Mouse (Mus musculus) monocyte, adult 5-6 weeks (primary cell): Measurements from ENCODE around the gene Ajm1. TPM values are rescaled to one million over a fixed set of nuclear protein-coding genes. Genes with fewer than 3 reads are reported as not detected.

Experiments used
- ATAC-seq: fragments of 153-309, 156-312 bp; replicated peaks from 2 replicates; pipeline ENCODE4 v1.8.0; 2017; ENCODE audit warnings: mild to moderate bottlenecking; ENCODE audit not compliant: low TSS enrichment, insufficient number of reproducible peaks, severe bottlenecking, poor library complexity, low FRiP score
- total RNA-seq: library from RNA; stranded (forward); fragments of 200-1000, 200-491, 200-594 nt; gene quantifications from 3 replicates; pipeline ENCODE4 v1.2.3, GENCODE M21; 2017

Ajm1 gene
- 0.10 TPM in 1 of 3 replicates, not detected in the others for total RNA-seq

- peak; percentile 73 for ATAC-seq
Observed at GRCm38 (mm10) chr2:25581294-25581864, at the start of gene Ajm1. TSS of gene Ajm1 (minus strand) at chr2:25581757.

GRCm38 (mm10) chr2:25628738-25629137, 47.2 kb upstream of the Ajm1 start:
- ATAC-seq = no peak

- ATAC-seq = no peak
Observed at GRCm38 (mm10) chr2:25627811-25628210, 46.3 kb upstream of the Ajm1 start, which contains the start of gene Fcna. TSS of gene Fcna (minus strand) at chr2:25628030.

- no peak for ATAC-seq
Observed at GRCm38 (mm10) chr2:25625986-25626385, 44.4 kb upstream of the Ajm1 start.

DNA sequence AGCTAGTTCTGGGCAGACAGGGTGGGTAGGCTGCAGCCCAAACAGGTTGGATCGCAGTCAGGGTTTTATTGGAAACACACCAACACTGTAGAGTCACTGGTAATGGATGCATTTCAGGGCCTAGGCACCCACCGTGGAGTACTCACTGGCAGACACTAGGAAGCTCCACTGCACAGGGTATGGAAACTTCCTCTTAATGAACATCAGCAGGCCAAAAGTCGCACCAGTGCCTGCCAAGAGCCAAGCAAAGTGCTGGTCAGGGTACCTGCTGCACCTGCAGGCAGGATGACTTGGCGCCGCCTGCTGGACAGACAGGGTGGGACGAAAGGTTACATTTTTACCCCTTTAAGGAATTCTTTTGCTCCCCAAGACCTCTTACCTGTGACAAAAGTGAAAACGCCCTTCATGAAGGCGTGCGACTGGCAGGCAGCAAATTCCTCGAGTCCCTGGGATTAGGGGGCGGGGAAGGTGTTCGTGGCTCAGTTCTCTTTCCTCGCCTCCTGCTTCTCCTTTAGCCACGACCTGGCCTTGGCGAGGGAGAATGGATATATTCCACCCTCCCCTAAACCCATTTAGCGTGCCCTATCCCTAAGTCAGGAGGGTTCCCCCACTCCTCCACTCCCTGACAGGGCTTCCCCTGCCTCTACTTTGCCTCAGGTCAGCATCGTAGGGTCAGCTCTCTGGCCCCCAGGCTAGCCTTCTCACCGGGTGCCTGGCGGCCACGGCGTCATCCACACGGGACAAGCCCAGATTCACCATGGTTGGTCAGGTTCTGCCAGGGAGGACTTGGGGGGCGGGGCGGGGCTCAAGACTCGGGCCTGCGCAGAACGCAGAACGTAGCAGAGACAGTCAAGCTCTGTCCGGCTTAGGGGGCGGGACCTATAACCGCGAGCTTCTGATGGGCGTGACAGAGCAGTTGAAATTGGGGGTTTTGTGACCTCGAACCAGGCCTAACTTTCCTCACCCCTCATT, 40.0 kb upstream of the Ajm1 start, which contains the start of gene Tmem141:
Gene Tmem141, minus strand, starts transcription at position 777 of the 972 bp plus-strand sequence.
- ATAC-seq = peak; percentile 80

DNA sequence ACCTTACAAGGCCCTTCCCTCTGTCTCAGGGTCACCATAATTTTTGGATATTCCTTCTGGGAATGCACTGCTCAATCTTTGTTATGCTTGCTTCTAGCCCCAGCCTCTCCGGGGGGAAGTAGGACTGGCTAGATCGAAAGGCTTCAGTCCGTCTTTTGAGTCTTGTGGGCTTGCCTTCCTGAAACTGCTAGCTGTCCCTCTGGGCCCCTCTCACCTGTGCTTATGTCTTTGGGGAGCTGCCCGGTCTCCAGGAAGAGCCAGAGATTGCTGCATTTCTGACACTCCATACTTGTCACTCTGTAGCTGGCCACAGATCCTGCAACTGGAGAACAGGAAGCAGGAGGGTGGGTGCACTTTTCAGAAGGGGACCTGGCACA, 39.3 kb upstream of the Ajm1 start:
- no peak for ATAC-seq

DNA sequence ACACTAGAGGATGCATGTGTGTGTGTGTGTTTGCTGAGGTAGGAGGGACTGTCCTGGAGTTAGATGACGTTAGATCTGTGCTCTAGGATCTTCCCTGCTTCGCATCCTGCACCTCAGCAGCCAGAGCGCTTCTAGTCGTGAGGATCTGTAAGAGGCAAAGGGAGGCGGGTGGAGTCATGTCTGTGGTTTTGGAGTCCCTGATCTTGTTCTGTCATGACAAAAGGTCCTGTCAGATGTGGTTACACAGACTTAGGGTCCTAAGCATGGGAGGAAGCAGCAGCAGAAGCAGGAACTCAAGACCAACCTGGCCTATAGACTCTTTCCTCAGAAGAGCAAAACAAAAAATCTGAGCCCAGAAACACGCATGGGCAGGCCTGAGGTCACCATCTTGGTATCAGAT, 38.8 kb upstream of the Ajm1 start:
- no peak for ATAC-seq

GRCm38 (mm10) chr2:25617578-25617977, 36.0 kb upstream of the Ajm1 start, which contains the start of gene Ccdc183:
TSS of gene Ccdc183 (minus strand) at chr2:25617678.
- no peak for ATAC-seq

- ATAC-seq = no peak
Observed at GRCm38 (mm10) chr2:25616398-25616797, 34.8 kb upstream of the Ajm1 start.

GRCm38 (mm10) chr2:25608671-25609070, 27.1 kb upstream of the Ajm1 start:
- ATAC-seq = peak; percentile 14; the same call in 1 of the 2 replicates

GRCm38 (mm10) chr2:25607761-25608622, 26.4 kb upstream of the Ajm1 start, which contains the start of gene Rabl6:
TSS of gene Rabl6 (minus strand) at chr2:25608521.
- peak; percentile 85 for ATAC-seq

- no peak for ATAC-seq
Observed at GRCm38 (mm10) chr2:25602526-25602925, 21.0 kb upstream of the Ajm1 start.

GRCm38 (mm10) chr2:25600037-25600436, 18.5 kb upstream of the Ajm1 start:
- no peak for ATAC-seq

DNA sequence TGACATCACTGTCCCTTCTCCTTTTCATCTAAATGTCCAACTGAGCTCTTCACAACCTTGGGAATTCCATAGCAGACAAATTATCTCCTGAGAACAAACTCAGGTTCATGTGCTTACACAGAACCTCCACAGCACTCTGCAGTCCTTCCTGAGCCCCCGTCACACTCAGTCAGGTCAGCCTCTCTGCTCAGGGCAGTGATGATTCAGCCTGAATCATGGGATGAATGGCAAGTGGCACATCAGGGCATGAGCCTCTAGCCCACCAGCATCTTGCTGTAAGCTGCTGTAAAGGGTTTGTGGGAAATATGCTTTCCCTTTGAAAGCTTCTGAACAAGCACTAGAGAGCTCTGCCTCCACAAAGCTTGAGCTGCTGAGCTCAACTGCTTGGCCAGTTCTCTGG, 17.2 kb upstream of the Ajm1 start:
- ATAC-seq = no peak

GRCm38 (mm10) chr2:25596765-25597510, 15.4 kb upstream of the Ajm1 start:
- ATAC-seq = no peak

DNA sequence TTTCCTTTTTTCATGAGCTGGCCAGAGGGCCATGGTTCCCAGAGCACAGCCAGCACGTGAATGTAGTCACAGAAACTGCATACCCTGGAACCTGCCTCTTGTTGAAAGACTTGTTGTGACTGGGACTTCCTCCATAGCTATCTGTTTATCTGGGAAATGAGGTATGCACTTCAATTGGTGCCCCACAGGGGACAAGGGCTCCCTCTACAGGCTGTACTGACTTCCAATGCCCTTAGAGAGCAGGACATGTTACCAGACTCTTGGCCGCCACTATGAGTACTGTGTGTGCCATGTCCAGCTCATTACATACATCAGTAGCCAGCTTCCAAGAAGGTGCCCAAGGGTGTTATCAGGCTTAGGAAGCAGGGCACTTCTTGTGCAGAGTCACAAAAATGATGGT, 10.3 kb upstream of the Ajm1 start:
- no peak for ATAC-seq

GRCm38 (mm10) chr2:25588227-25588907, 6.8 kb upstream of the Ajm1 start:
- ATAC-seq = no peak

DNA sequence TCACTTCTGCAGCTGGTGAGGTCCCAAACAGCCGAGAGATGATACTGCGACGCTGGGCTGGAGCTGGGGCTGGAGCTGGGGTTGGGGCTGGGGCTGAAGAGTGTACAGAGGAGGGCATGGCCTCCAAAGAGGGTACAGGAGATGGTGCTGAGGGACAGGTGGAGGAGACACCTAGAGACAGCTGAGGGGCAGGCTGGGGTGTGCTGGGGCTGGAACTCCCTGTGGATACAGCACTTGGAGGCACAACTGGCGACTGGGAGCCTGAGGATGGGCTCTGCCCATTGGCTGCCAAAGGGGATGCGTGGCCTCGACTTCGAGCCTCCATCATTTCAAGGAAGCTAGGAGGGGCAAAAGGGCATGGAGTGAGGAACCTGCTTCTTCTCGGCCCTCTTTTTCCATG, 5.7 kb upstream of the Ajm1 start:
- no peak for ATAC-seq
